Mouse (Mus musculus): Measurements from ENCODE around the gene Nxpe4.
"Not testable (repeated sequence)": the region's sequence is repeated elsewhere in the genome, so short reads cannot be mapped to it uniquely, and the experiment has no call there.

Gene Nxpe4

DNA sequence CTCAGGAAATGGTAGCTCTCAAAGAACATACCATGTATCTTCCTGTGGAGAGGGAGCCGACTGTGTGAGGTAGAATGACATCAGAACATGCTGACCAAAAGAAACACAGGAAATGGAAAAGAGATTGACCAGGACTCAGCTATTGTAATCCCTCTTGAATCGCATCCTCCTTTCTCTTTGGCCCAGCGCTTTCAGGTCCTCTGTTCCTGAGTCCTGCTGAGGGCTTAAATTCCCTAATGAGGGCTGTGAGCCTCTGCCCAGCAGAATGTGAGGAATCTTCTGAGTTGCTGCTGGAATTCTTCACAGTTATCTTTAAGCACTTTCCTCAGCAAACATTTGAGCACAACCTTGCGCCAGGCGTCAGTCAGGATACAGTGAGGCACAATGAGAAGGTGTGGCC lies 78.6 kb downstream of the Nxpe4 start:
- DNase-seq (ENCODE audit: low spot score) = no peak

DNA sequence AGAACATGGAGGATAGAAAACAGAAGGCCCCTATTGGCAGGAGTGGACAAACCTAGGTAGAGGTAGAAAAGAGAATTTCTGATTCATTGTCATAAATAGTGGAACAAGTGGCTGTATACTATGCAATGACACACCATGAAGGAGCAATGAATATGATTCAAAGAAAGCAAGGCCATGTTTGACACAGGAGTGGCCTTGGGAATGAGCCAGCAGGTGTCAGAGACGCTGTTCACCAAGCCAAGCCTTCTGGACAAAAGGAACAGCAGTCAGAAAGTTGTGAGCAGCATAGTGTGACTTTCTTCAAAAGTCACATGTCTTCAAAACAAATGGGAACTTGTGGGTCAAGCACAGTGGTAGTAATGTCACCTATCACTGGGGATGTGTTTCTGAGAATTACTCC lies 80.0 kb downstream of the Nxpe4 start:
- DNase-seq (ENCODE audit: low spot score) = no peak

DNA sequence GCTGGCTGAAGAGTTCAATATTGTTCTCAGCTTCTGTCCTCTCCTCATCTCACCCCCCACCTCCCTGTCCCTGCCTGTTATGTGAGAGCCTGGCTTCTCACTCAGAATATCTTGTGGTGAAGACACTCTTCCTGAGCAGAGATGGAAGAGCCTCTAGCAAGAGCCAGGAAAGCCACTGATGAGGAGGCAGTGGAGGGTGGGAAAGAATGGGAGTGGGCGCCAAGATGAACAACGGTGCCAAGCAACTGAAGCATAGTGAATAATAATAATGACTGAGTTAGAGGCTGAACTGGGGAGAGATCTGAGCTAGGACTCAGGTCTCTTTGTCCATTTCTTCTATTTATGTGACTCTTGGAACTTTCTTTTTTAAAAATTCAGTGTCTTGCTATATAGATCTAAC lies 80.9 kb downstream of the Nxpe4 start:
- DNase-seq (ENCODE audit: low spot score) = no peak

DNA sequence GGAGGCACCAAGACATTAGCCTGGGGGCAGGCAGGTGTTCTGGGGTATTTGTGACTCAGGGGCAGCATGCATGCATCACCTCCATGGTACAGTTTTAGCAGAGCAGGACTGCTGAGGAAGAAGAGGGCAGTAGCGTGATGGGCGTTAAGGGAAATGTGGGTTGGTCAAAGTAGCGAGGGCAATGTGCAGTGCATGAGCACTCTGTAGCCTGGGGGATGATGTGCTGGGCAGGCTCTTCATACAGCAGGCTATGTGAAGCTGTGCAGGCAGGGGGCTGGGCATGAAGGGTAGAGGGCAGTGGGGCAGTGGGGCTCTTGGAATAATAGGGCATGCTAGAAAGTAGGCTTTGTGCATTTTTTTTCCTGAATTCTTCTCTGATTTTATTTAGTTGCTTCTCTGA lies 82.4 kb downstream of the Nxpe4 start:
- no peak for DNase-seq (ENCODE audit: low spot score)

DNA sequence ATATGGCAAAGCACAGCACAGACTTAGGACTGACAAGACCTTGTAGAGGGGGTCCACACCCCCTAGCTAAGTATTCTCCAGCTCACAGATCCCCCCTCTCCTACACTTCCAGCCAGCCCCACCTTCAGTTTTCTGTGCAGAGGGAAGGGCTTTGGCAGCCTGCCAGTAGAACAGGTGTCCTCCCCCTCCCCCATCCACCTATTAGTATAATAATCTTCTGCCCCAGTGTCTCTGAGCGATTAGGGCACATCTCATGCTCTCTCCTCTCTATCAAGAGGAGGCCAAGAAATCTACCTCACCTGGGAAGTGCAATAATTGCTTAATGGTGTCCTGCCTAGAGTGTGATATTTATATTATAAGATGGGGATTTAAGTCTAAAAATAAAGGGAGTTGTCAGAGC lies 83.7 kb downstream of the Nxpe4 start:
- no peak for DNase-seq (ENCODE audit: low spot score)

DNA sequence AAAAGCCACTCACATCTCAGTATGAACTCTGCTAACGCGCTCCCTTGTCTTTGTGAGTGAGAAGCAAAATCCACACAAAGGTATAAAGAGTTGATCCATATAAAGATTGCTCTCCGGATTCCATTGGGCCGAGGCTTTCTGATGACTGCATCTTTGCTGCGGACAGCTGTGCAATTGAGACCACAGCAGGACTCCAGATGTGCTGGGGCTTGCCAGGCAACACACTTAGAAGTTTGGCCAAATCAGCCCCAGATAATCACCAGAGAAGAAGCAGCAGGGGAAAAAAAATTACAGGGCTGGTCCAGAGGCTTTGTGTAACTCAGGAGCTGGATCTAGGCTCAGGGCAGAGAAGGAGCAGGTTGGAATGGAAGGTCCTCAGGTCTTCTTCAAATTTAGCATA lies 85.5 kb downstream of the Nxpe4 start:
- DNase-seq (ENCODE audit: low spot score) = no peak

DNA sequence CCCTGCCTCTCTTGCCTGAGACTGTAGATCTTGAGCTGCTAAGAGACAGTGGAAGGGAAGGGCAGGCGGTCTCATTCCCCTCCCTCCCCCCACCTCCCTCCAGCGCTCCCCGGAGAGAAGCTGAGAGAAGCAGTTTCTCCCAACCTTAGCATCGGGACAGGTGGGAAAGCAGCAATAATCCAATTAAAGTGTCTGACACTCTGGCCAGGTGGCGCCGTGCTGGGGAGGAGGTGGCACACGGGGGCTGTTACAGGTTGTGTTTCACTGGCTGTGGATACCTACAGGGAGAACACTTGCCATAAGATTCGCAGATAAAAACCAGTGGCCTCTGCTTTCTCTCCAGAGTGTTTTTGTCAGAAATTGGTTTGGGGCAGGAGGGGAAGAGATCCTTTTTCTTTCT lies 90.4 kb downstream of the Nxpe4 start:
- no peak for DNase-seq (ENCODE audit: low spot score)

DNA sequence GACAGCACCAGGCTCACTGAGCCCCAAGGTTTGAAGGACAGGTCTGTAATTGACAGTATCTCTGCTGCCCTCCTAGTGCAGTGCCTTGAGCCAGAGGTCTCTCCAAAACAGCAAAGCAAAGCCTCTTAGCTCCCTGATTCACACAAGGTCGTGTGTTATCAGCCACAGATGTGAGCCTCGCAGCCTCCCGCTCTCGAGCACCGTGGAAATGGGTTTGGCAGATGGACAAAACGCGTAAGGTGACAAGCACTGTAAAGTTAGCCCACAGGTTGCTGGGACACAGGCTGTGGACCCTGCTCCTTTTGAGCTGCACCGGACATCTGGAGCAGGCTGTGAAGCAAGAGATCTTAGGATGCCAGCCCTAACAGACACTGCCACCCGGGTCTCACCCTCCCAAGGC lies 95.2 kb downstream of the Nxpe4 start:
- no peak for DNase-seq (ENCODE audit: low spot score)

GRCm38 (mm10) chr9:48257741-48258423 lies 96.1 kb downstream of the Nxpe4 start:
- no peak for DNase-seq (ENCODE audit: low spot score)

DNA sequence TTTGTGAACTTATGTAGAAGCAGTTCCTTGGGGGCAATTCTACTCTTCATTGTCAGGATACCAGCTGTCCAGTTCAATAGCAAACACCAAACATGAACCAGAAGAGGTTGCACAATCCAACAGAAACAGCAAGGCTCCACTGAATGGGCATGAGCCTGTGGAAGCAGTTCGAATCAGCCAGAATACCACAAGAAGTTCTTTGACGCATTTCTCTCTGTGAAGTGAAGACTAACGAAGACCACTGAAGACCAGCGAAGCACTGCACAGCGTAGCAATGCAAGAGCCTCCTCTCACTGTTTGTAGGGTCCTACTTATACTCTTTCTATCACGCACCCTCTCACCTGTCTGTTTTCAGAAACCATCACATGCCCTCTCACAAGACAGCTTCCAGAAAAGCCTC lies 102.8 kb downstream of the Nxpe4 start:
- no peak for DNase-seq (ENCODE audit: low spot score)

DNA sequence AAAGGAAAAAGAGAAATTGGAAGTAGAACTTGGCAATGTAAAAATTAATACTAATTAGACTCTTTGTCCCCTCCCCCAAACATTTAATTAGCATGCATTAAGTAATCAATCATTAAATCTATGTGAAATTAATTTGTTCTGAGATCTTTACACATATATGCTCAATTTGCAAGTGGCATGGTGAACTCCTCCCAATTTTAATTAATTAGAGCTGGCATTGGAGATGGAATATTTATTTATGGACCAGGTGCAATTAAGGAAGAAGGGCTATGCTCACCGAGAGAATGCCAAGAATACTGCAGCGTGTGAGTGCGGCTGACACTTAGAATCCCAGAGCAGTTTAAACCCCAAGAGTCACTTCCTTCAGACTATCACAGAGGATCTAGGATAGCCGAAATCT lies 103.7 kb downstream of the Nxpe4 start:
- DNase-seq (ENCODE audit: low spot score) = no peak

DNA sequence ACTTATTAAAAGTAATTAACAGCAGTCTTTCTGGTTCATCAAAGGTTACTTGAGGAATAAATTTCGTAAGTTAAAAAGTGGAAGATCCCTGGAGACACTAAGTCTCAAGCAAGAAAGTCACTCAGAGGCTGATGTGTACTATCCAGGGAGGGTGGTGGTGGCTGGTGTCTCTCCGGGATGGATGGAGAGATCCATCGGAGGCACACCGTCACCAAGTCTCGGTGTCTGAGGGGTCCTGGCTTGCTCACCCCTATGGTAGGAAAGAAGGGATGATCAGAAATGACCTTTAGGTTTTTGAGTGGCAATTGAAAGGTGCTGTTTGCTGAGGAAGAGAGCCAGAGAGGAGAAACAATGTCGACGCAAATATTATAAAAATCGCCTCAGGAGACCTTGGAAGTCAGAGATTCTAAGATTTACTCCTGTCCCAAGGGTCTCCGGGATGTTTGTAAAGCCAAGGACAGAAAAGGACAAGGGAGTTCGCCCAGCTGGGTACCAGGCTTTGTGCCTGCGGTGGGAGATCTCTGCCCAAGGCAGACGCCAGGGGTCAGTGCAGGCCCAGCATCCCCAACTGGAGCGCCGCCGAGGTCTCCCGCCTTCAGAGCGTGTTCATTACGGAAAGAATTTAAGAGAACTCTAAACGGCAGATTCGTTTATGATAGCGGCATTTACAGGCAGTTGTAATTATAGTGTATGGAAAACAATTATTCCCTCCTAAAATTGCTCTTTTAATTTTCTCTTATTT lies 104.6 kb downstream of the Nxpe4 start:
- peak; percentile 50 for DNase-seq (ENCODE audit: low spot score)

DNA sequence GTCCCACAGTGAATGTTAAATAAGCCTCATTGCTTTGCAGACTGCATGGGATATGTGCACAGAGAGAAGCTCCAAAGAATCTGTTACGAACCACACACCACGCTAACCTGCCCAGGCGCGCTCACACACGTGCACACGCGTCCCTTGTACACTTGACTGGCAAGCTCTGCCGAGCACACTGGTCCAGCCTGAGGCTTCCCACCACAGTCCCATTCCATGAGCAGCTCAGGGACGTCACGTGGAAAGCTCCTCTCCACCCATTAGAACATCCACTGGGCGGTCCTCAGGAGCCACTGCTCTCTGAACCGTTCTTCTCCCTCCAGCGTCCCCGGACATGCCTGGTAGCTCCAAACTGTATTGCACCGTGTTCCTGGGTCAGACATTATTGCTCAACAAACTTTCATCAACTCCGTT lies 105.2 kb downstream of the Nxpe4 start:
- peak; percentile 40 for DNase-seq (ENCODE audit: low spot score)

DNA sequence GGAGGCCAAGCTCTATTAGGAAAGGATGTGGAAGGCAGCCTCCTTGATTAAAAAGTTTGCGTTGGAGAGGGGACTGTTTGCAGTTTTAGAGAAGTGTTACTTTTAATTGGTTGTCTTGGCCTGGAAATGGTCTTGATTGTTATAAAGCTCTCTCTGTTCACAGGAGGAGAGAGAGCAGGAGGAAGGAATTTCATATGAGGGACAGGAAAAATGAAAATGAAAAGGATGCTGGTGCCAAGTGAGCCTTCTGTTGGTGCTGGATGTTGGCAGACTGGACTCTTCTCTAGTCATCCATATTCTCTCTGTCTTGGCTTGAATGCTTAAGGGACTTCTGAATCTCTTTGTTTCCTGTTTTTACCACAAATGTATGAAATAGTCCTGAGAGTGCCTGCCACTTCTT lies 106.1 kb downstream of the Nxpe4 start:
- DNase-seq (ENCODE audit: low spot score) = no peak

- DNase-seq (ENCODE audit: low spot score) = no peak
These were observed 115.0 kb downstream of the Nxpe4 start for GRCm38 (mm10) chr9:48276831-48277230.

DNA sequence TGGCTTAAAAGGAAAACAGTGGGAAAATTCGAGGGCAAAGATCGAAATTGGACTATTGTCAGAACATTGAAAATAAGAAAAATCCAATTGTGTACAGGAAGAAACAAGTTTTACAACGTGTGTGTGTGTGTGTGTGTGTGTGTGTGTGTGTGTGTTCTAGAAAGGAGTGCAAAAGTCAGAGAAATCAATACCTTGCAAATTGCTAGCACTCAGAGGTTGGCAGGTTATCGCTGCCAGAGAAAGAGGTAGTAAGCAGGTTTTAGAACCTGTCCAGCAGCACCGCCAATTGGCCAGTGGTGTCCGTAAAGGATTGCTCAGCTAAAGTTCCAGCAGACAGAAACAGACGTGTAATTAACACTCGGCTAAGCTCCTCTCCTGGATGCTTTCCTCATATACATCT lies 122.4 kb downstream of the Nxpe4 start:
- no peak for DNase-seq (ENCODE audit: low spot score)

DNA sequence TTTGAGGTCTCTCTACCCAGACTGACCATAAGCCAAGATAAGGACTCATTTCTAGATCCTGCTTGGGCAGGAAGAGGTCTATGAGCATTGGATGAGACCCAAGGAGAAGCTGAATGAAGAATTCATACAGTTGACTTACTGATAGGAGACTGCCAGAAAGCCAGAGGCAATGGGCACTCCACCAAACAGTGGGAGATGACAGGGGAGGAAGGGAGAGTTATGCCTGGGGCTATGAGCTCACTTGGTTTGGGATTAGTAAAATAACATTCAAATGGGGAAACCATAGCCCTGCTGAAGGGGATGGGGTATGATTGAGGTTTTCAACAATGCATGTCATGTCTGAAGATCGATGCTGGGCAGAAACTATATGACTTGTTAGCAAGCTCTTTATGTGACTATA lies 128.5 kb downstream of the Nxpe4 start:
- no peak for DNase-seq (ENCODE audit: low spot score)

DNA sequence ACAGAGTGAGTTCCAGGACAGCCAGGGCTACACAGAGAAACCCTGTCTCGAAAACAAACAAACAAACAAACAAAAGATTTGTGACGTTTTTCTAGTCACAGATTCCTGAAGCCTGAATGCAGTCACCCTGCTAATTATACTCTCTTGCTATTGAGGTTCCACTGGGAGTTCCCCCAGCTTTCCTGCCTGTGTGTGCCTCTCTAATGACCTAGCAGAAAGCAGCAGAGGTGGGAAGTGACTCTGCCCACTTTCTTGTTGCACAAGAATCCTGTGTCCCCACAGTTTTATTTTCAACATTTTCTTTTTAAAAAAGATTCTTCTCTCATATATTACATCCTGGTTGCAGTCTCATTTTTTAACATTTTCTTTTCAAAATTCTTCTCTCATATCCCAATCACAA lies 132.9 kb downstream of the Nxpe4 start:
- DNase-seq (ENCODE audit: low spot score) = no peak

DNA sequence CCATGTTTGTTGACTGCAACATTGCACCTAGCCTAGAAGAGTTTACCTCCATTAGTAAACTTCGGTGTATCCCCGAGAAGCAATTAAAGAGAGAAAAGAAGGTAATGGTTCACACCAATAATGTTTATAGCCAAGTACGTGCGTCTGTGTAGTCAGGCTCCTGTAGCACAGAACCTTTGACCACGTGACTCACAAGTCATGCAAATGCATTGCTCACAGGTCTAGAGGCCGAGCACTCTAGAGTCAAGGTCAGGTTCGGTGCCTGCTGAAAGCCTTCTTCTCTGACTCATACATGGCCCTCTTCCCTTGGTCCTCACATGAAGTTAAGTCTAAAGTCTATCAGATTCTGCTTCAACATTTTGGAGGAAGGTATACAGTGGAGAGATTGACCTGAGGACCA lies 137.2 kb downstream of the Nxpe4 start:
- DNase-seq (ENCODE audit: low spot score) = no peak

DNA sequence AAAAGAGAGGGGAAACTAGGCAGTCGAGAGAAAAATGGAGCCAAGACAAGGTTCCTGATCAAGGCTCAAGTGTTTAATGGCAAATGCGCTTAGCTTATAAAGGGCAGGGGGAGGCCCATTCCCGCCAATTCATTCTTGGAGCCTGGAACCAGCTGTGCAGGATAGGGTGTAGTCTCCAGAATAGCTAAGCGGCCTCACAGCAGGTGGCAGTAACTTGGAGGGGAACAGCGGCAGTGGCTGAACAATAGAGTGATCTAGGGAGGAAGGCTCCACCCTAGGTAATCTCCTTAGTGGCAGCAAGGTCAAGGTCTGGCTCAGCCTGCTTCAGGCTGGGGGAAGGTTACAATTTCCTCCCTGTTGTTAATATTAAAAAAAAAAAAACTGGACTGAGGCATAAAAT lies 141.7 kb downstream of the Nxpe4 start:
- DNase-seq (ENCODE audit: low spot score) = not testable (repeated sequence)

- no peak for DNase-seq (ENCODE audit: low spot score)
These were observed 149.4 kb downstream of the Nxpe4 start for GRCm38 (mm10) chr9:48311241-48311640.

DNA sequence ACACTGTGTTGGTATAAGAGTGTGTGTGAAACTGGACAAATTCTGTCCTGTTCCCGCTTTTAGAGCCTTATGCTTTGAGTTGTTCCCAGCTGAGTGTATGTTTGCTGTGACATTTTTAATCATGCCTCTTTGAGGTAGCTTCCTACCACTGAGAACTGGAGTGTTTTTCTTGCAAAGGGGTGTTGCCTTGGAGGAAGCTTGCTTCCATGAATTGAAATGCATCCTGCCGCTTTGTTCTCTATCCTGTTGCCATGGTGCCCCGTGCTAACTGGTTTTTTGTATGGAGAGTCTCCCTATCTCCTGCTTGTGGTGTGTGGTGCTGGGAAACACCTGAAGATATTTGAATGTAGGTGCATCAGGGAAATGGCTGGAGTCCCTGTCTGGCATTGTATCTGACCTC lies 152.4 kb downstream of the Nxpe4 start:
- DNase-seq (ENCODE audit: low spot score) = no peak

DNA sequence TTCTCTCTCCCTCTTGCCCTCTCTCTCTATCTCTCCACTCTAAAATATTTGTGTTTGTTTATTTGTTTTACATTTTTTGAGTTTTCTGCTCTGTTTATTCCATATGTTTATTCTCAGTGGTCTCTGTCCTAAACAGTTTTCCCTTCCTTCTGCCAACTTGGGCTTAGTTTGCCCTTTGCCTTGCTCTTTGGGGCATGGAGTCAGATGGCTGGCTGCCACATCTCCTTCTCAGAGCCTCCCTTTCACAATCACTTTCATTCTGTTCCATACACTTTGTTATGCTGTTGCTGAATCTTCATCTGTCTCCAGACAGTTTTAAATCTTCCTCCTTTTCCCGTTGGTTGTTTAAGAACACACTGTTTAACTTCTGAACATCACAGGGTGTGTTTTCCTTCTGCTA lies 154.0 kb downstream of the Nxpe4 start:
- no peak for DNase-seq (ENCODE audit: low spot score)

DNA sequence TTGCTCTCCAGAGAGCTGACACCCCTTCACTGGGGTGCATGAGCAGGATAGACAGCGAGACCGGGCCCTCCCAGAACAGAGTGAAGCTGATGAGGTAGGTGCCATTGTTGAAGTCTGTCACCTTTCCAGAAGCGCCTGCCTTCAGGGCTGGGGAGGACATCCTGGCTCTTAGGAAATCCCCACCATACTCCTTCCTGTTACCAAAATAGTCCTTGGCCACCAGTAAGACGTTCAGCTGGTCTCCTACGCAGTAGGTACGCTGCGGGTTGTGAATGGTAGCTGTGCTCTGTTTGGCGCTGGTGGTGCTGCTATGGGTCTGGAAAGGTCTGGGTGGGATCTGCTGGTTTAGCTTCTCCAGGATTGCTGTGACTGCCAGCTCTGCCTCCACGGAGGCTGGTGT lies 164.5 kb downstream of the Nxpe4 start:
- DNase-seq (ENCODE audit: low spot score) = no peak
